Mouse (Mus musculus) lung, postnatal 0 days (tissue): ENCODE results near the gene Phf14. TPM values are rescaled to one million over a fixed set of nuclear protein-coding genes. Genes with fewer than 3 reads are reported as not detected.

ENCODE experiments used
- ATAC-seq: fragments of 200-750 bp; cut with Nextera tagmentation; 2 replicates; pipeline ENCODE4 v1.8.0; 2017; ENCODE audit warnings: moderate library complexity
- DNase-seq: peaks from one replicate; pipeline ENCODE4 v3.0.0-alpha.2; 2016; ENCODE audit warnings: low spot score
- H3K27ac ChIP-seq: fragments of 300-500 bp; sonication (generic); 2 replicates; pipeline ENCODE4 v1.5.1; 2014; ENCODE audit warnings: antibody characterized with exemption, mild to moderate bottlenecking, low read length, mixed read lengths
- H3K27me3 ChIP-seq: fragments of 300-500 bp; sonication (generic); replicated peaks from 2 replicates; pipeline ENCODE4 v1.6.1; 2014; ENCODE audit warnings: low read length, mixed read lengths; ENCODE audit not compliant: insufficient read depth
- H3K36me3 ChIP-seq: fragments of 300-500 bp; sonication (generic); 2 replicates; pipeline ENCODE4 v1.6.1; 2014; ENCODE audit warnings: low read length, mixed read lengths; ENCODE audit not compliant: insufficient read depth
- H3K4me1 ChIP-seq: fragments of 300-500 bp; sonication (generic); 2 replicates; pipeline ENCODE4 v1.6.1; 2014; ENCODE audit warnings: antibody characterized with exemption, low read depth, low read length, mixed read lengths; ENCODE audit not compliant: insufficient read depth
- H3K4me2 ChIP-seq: fragments of 300-500 bp; sonication (generic); replicated peaks from 2 replicates; pipeline ENCODE4 v1.6.1; 2014; ENCODE audit warnings: low read depth, mild to moderate bottlenecking, low read length, moderate library complexity, mixed read lengths
- H3K4me3 ChIP-seq: fragments of 300-500 bp; sonication (generic); 2 replicates; pipeline ENCODE4 v1.5.1; 2014; ENCODE audit warnings: low read depth, low read length
- H3K9ac ChIP-seq: fragments of 300-500 bp; sonication (generic); replicated peaks from 2 replicates; pipeline ENCODE4 v1.6.1; 2014; ENCODE audit warnings: low read depth, mild to moderate bottlenecking
- H3K9me3 ChIP-seq: fragments of 300-500 bp; sonication (generic); 2 replicates; pipeline ENCODE4 v1.6.1; 2016; ENCODE audit warnings: low read length, mixed read lengths
- CTCF ChIP-seq: IDR thresholded peaks from 2 replicates; pipeline ENCODE4 v1.5.1; 2016; ENCODE audit warnings: antibody characterized with exemption, mild to moderate bottlenecking
- EP300 ChIP-seq: IDR thresholded peaks from 2 replicates; pipeline ENCODE4 v1.6.1; 2016; ENCODE audit warnings: antibody characterized with exemption, mild to moderate bottlenecking, control low read depth
- WGBS: fragments of 180-500 bp; shearing (Covaris S2); extraction: QIAGEN DNeasy Blood & Tissue Kit; methylation state at CpG from one replicate; pipeline ENCODE4 v1.1.7; 2014; 5-methylcytosine and 5-hydroxymethylcytosine counted together
- polyA plus RNA-seq: library from polyadenylated mRNA; unstranded; fragments of >200 nt; fragmentation: Nextera tagmentation; extraction: Ambion mirVana; gene quantifications from 2 replicates; pipeline ENCODE4 v1.2.1, GENCODE M21; 2015

The Phf14 gene
- polyA plus RNA-seq, 1 experiment from 2014 or later: 50.0 TPM

- peak overlapping the region; percentile 95 for H3K27ac ChIP-seq
- H3K9me3 ChIP-seq: no peaks in the 10 kb centered on the region
- H3K4me3 ChIP-seq: peak overlapping the region; percentile 78
- peak overlapping the region; percentile 91 for H3K9ac ChIP-seq
- no peaks in the 10 kb centered on the region for H3K27me3 ChIP-seq
- DNase-seq: peak; percentile 43
- H3K4me1 ChIP-seq: peaks cover 9% of the 10 kb centered on the region
- TF ChIP-seq EP300 (no peak), CTCF (no peak)
- H3K36me3 ChIP-seq: no peaks in the 10 kb centered on the region
- H3K4me2 ChIP-seq: peak overlapping the region; percentile 69
- under 1% methylated on average over 38 of the region's 40 CpGs for WGBS
- ATAC-seq: peak; percentile 66
Measured at GRCm38 (mm10) chr6:11926082-11926595, 18.5 kb downstream of the Phf14 start.

- no peak for DNase-seq
- Histone ChIP-seq H3K4me3 (no peak overlapping the region), H3K27me3 (no peaks in the 10 kb centered on the region), H3K9ac (no peak overlapping the region), H3K4me2 (no peak overlapping the region), H3K9me3 (no peaks in the 10 kb centered on the region), H3K4me1 (peaks cover 9% of the 10 kb centered on the region), H3K36me3 (no peaks in the 10 kb centered on the region), H3K27ac (peak overlapping the region; percentile 20; the same call in 1 of the 2 replicates)
- no peak for ATAC-seq
- whole genome bisulfite sequencing: 60% methylated on average over 6 of the region's 6 CpGs
- TF ChIP-seq EP300: no peak
Measured at GRCm38 (mm10) chr6:11927485-11927884, 19.9 kb downstream of the Phf14 start.

GRCm38 (mm10) chr6:11933403-11933802, 25.8 kb downstream of the Phf14 start:
- Histone ChIP-seq H3K36me3 (no peaks in the 10 kb centered on the region), H3K4me3 (no peak overlapping the region), H3K9me3 (no peaks in the 10 kb centered on the region), H3K4me1 (no peaks in the 10 kb centered on the region), H3K4me2 (no peak overlapping the region), H3K27me3 (no peaks in the 10 kb centered on the region), H3K27ac (no peak overlapping the region), H3K9ac (no peak overlapping the region)
- ATAC-seq (no peak), DNase-seq (no peak)
- no peak for TF ChIP-seq EP300
- TF ChIP-seq CTCF: no peak
- 93% methylated on average over 7 of the region's 7 CpGs for WGBS

- Histone ChIP-seq H3K4me2 (no peak overlapping the region), H3K36me3 (peaks cover 7% of the 10 kb centered on the region; the same call in 1 of the 2 replicates), H3K9me3 (no peaks in the 10 kb centered on the region), H3K27ac (no peak overlapping the region), H3K9ac (no peak overlapping the region), H3K4me1 (no peaks in the 10 kb centered on the region), H3K27me3 (no peaks in the 10 kb centered on the region), H3K4me3 (no peak overlapping the region)
- DNase-seq: no peak
- ATAC-seq: no peak
- TF ChIP-seq CTCF (no peak), EP300 (no peak)
Measured at GRCm38 (mm10) chr6:11940895-11941294, 33.3 kb downstream of the Phf14 start.

- H3K27me3 ChIP-seq: no peaks in the 10 kb centered on the region
- WGBS: 92% methylated on average over 4 of the region's 4 CpGs
- no peak for TF ChIP-seq EP300
- no peak for TF ChIP-seq CTCF
- peaks cover 7% of the 10 kb centered on the region; the same call in 1 of the 2 replicates for H3K36me3 ChIP-seq
- H3K9ac ChIP-seq: no peak overlapping the region
- DNase-seq (no peak), ATAC-seq (no peak)
- H3K27ac ChIP-seq: no peak overlapping the region
- H3K4me1 ChIP-seq: no peaks in the 10 kb centered on the region
- no peak overlapping the region for H3K4me3 ChIP-seq
- H3K4me2 ChIP-seq: no peak overlapping the region
- no peaks in the 10 kb centered on the region for H3K9me3 ChIP-seq
Measured at GRCm38 (mm10) chr6:11942089-11942488, 34.5 kb downstream of the Phf14 start.

- Histone ChIP-seq H3K36me3 (peaks cover 4% of the 10 kb centered on the region; the same call in 1 of the 2 replicates), H3K9me3 (no peaks in the 10 kb centered on the region), H3K4me2 (no peak overlapping the region), H3K27ac (no peak overlapping the region), H3K9ac (no peak overlapping the region), H3K4me1 (no peaks in the 10 kb centered on the region), H3K27me3 (no peaks in the 10 kb centered on the region), H3K4me3 (no peak overlapping the region)
- TF ChIP-seq CTCF: no peak
- TF ChIP-seq EP300: no peak
- WGBS: 92% methylated on average over 1 of the region's 1 CpGs
- no peak for DNase-seq
- no peak for ATAC-seq
Measured at GRCm38 (mm10) chr6:11948100-11948499, 40.5 kb downstream of the Phf14 start.

- H3K9ac ChIP-seq: no peak overlapping the region
- H3K27ac ChIP-seq: no peak overlapping the region
- no peak overlapping the region for H3K4me2 ChIP-seq
- DNase-seq (no peak), ATAC-seq (no peak)
- no peak overlapping the region for H3K4me3 ChIP-seq
- H3K27me3 ChIP-seq: no peaks in the 10 kb centered on the region
- TF ChIP-seq CTCF: no peak
- no peak for TF ChIP-seq EP300
- no peaks in the 10 kb centered on the region for H3K9me3 ChIP-seq
- 86% methylated on average over 7 of the region's 7 CpGs for WGBS
- H3K4me1 ChIP-seq: no peaks in the 10 kb centered on the region
- H3K36me3 ChIP-seq: peaks cover 5% of the 10 kb centered on the region; the same call in 1 of the 2 replicates
Measured at GRCm38 (mm10) chr6:11960172-11960571, 52.6 kb downstream of the Phf14 start.
